Mouse (Mus musculus) naive thymus-derived CD4-positive, alpha-beta T cell, adult 2 months (primary cell): ENCODE measurements around the gene Rab1a.
"Not testable (repeated sequence)": the region's sequence is repeated elsewhere in the genome, so short reads cannot be mapped to it uniquely, and the experiment has no call there.

Experiments used
- DNase-seq: peaks from one replicate; pipeline ENCODE4 v3.0.0-alpha.2; 2011; ENCODE audit warnings: low read depth

The Rab1a gene

DNA sequence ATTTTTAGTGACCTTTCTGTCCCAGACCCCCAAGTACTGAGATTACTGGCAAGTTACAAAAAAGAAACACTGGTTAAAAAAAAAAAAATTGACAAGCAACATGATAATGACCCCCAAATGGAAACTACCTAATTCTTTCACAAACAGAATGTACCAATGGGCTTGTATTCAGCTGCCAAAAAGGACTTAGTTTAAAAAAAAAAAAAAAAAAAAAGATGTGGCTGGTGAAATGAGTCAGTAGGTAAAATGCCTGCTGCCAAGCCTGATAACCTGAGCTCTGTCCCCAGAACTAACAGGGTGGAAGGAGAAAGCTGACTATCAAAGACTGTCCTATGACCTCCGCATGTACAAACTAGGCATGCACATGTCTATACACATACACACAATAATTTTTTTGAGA, 16.0 kb downstream of the Rab1a start:
- DNase-seq: no peak

DNA sequence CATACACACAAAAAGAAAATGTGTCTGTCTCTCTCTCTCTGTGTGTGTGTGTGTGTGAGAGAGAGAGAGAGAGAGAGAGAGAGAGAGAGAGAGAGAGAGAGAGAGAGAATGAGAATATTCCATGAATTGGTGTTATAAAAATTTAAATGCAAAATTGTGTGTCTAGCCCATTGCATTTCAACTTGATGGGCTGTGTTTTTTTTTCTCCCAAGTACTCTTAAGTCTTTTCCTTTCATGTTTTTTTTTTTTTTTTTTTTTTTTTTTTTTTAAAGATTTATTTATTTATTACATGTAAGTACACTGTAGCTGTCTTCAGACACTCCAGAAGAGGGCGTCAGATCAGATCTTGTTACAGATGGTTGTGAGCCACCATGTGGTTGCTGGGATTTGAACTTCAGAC, 20.4 kb downstream of the Rab1a start:
- not testable (repeated sequence) for DNase-seq

DNA sequence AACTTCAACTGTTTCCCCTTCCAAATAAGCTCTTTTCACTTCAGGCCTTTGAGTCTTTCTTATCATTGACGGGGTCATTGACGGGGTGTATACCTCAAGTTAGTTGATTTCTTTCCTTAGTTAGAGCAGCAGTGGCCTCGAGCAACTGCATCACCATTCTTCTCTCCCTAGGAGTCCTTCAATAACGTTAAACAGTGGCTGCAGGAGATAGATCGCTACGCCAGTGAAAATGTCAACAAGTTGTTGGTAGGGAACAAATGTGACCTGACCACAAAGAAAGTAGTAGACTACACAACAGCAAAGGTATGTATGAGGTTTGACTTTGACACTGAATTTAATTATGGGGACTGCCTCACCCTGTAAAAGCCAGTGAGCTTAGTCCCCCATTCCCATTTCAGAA, 23.0 kb downstream of the Rab1a start:
- no peak for DNase-seq

DNA sequence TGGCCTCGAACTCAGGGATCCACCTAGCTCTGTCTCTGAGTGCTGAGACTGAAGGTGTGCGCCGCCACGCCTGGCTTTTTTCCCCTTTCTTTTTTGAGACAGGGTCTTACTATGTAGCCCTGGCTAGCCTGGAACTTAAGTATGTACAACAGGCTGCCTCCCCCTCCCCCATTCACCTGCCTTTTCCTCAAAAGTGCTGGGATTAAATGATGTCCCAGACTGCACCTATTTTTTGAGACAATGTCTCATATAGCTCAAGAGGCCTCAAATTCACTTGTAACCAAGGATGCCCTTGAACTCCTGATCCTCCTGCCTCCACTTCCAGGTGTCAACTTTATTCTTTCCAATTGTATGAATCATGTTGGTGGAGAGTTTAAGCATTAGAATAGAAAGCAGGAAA, 24.7 kb downstream of the Rab1a start:
- DNase-seq: no peak

DNA sequence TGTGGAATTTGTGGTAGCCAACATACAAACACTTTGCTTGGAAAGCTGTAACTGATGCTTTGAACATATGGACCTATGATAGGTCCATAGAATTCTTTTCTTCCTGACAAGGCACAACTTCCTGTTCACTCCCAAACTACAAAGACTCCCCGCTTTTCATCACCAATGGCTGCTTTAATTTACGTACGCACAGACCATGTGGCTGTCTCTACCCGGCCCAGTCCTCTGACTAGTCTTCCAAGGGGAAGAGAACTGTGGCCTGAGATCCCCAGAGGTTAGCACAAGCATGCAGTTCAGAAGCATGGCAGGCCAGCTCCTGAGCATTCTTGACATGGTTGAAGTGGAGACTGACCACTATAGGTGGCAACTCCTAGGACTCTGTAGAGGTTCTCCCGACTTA, 27.4 kb downstream of the Rab1a start:
- DNase-seq: no peak

DNA sequence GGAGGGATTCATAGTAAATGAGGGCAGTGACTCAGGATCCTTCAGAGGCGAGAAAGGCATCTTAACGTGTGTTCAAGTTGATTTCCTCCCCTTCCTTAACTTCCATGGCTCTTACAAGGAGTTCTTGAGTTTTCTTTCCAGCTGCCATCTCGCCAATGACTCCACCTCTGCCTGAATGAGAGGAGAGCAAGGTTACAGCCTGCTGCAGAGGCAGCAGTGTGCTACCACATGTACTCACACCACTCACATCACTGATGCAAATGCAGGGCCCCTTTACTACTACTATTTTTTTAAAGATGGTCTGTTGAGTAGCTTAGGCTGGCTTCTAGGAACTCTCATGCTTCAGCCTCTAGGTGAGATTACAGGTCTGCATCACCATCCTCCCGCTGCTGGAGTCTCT, 28.1 kb downstream of the Rab1a start:
- DNase-seq: no peak

DNA sequence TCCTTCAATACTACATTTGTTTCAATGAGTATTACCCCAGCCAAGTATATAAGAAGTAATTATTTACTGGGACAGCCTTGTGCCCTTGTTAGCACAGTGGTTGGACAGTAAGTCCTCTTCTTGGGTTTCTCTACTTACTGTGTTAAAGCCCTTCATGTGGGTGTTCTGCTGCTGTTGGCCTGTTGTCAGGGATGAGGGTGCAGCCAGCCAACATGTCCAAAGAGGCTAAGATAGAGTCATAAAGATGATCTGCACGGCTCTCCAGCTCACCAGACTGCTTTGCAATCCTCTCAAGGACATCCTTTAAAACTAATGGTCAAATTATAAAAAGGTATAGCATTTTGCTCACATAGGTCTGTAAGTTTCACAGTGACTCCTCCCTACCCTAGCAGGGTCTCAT, 29.1 kb downstream of the Rab1a start:
- DNase-seq: no peak

DNA sequence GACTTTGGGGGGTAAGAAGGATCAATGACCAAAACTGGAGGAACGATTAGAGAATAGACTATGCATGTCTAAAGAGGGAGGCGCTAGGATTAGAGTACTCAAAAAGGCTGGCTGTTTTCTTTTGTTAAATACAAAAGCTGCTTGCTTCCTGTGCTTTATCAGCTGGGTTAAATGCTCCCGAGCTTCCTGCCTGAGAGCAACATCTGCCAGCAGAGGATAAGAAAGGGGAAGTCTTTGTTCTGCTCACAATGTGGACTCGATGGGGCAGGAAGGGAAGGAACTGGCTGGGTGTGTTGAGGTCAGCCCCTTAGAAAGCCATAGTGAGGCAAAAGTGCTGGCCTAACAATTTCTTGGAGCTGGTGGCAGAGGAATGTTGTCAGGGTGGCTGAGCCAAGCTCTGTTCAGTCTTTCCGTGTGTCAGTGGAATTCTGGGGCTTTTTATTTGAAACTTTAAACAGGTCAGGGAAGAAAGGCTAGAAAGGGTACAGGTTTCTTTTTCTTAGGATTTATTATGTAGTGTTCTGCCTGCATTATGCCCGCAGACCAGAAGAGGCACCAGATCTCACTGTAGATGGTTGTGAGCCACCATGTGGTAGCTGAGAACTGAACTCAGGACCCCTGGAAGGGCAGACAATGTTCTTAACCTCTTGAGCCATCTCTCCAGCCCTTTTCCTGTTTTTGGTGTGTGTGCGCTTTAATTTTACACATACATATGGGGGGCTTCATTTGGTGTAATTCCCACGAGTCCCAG, 30.1 kb downstream of the Rab1a start:
- no peak for DNase-seq

DNA sequence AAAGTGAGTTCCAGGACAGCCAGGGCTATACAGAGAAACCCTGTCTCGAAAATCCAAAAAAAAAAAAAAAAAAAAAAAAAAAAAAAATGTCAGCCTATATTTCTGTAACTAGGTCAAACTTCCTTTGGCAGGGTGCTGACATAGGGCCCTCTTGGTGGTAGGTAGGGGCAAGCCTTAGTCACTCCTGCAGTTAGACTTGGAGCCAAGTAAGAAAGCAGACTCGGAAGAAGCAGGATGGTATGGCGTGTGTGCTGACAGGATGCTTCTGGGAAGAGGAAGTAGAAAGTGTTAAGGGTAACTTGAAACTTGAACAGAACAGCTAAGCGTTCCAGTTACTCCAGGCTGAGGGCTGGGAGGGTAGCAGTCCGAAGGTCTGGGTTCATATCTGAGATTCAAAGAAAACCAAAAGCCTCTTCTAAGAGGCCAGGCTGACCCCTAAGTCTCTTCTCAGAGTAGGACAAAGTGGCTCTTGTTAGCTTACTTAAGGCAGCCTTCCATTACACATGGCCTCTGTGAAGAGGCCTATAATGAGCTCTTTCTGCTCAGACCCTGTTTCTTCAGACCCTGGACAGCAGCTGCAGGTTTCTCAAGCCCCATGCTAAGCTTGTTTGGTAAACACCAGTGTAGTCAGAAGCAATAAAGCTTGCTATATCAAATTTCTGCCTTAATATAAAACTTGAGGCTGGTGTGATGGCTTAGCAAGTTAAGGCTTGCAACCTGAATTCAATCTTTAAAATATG, 31.0 kb downstream of the Rab1a start:
- DNase-seq: no peak

DNA sequence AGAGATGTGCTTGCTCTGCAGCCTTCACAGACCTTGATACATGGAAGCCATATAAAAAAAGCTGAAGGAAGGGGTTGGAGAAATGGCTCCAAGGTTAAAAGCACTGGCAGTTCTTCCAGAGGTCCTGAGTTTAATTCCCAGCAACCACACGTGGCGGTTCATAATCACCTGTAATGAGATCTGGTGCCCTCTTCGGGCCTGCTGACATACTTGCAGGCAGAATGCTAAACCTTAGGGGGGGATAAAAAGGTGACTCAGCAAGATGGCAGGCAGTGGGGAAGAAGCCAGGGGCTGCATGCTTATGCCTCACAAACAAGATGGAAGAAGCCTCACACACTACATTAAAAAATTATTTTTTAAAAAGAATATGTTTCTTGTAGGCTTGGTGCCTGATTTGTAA, 33.0 kb downstream of the Rab1a start:
- no peak for DNase-seq

DNA sequence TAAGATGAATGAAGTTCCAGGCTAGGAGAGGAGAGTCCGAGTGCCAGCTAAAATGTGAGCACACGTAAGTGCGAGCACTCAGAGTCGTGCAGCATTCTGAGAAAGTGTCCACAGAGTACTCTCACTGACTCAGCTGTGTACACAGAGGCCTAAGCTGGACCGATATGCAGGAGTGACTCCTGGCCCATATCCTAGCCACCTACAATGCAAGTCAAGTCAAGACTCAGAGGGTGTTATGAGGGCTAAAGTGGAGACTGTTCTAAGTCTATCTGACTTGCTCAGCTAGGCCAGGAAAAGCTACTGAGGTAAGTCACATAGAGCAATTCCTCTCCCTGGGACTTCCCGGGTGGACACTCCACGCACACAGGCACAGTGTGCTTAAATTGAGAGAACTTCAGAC, 35.8 kb downstream of the Rab1a start:
- DNase-seq: no peak

DNA sequence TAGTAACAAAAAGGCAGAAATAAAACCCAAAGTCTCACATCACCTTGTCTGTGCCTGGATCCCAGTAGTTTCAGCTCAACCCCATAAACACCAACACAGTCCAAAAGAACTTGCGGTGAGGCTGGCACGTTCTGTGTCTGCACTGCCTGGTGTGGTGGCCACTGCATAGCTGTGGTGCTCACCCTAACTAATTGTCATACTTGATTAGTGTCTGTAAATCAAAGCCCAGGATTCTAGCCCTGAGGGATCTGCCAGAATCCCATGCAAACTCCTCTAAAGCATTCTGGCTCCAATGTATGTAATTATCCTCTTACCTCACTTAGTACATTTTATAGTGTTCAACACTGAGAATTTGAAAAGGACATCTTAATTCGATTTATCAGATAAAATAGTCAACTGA, 36.7 kb downstream of the Rab1a start:
- DNase-seq: no peak

DNA sequence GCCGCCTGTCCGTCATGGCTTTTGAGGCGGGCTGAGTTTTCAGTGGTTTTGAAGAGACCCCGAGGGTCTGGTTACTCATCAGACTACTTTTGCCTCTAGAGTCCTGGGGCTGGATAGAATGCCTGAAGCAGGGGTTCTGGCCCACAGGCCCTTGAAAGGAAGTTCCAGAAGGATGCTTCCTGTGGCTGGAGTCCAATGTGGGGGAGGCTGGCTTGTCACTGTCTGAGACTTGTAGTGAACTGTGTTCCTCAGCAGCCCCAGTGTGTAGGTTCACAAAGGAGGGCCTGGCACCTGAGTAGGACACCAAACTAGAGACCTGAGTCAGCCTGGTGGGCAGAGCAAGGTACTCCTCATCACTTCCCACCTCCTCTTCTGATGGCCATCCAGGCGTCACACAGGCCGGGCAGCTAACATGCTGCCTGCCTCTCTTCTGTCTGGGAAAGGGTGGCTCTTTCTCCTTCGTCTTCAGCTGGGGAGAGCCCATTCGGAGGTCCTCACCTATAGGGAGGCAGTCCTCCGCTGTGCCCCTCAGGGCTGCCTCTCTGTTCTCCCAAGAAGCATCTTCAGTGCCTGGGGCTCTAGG, 38.1 kb downstream of the Rab1a start:
- no peak for DNase-seq

DNA sequence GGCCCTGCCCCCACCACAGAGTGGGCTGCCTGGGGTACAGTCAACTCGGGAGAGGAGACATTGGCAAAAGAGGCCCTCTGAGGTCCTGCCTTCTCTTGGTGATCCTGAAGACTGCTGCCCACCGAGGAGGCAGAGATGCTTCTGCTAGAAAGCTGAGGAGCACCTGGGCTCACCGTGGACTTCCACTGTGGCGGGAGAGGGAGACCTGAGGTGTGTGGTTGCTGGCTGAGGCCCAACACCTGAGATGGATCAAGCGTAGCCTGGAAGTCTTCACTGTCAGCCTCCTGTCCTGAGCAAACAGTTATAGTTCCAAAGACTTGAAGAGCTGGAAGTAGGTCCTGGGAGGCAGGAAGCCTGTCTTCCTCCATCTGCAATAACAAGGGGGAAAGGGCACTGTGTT, 39.1 kb downstream of the Rab1a start:
- DNase-seq: no peak

DNA sequence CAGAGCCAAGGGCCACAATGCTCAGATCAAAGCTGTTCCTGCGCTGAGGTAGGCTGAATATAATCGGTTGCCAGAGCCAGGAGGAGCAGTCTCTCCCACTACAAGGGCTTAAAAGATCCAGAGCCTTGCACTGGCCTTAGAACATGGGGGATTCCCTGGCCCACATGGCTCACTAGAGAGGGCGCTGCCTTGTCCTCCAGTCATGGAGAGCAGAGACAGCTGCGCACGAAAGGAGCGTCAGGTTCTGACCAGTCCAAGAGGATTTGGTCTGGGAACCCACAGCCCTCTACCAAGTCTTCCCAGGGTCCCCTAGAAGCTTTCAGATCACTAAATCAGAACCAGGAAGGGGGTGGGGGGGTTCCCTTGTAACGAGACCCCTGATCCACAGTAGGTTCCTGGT, 40.1 kb downstream of the Rab1a start:
- no peak for DNase-seq

DNA sequence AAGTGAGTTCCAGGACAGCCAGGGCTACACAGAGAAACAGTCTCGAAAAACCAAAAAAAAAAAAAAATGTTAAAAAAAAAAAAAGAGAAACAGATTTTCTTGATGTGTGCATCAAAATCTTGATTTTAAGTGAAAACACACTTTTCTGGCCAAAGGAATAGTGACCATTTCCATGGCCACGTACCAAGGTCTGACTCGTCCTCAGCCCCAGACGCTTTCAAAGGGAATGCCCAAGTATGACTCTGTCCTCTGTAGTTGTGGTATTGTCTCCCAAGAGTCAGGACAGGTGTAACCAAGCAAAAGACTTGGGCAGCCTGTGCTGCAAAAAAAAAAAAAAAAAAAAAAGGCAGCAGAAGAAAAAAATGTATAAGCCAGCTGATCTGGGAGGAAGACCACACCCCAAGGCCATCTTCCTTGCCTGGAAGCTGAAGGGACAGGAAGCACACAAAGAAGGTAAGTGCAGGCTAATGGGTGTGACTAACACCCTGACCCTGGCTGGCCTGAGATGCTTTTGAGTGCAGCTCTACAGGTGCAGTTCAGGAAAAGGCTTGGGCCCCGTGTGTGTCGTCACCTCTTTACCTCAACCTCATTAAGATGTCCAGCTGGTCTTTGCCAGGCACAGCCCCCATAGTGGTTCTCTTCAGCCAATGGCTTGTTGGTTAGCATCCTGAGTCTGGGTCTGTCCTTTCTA, 41.3 kb downstream of the Rab1a start:
- no peak for DNase-seq

DNA sequence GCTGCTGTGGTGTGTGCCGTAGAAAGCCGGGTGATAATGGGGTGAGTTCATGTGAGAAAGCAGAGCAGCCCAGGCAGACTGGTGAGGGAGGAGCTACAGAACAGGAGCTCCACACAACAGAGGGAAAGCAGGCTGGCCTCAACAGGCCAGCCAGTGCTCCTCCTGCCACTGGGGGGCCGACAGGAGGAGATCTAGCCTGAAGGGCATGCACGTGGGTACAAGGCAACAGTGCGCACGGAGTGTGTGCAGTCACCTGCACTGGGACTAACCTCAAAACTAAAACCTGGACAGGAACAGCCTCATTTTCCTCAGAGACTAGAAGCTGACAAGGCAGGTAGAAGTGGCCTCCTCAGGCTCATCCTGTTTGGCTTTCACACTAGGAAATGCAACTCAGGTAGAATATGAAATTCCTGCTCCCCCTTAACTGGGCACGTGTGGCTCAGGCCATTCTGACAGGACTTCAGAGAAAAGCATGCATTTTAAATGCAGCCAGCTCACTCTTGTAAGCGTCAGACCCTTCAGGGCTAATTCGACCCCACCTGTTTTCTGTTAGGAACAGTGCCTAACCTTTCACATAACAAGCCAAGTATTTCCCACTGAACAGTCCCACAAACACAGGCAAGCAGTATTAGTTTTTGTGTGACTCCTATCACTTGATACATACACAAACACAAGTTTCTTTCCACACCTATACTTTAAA, 42.1 kb downstream of the Rab1a start:
- DNase-seq: no peak

DNA sequence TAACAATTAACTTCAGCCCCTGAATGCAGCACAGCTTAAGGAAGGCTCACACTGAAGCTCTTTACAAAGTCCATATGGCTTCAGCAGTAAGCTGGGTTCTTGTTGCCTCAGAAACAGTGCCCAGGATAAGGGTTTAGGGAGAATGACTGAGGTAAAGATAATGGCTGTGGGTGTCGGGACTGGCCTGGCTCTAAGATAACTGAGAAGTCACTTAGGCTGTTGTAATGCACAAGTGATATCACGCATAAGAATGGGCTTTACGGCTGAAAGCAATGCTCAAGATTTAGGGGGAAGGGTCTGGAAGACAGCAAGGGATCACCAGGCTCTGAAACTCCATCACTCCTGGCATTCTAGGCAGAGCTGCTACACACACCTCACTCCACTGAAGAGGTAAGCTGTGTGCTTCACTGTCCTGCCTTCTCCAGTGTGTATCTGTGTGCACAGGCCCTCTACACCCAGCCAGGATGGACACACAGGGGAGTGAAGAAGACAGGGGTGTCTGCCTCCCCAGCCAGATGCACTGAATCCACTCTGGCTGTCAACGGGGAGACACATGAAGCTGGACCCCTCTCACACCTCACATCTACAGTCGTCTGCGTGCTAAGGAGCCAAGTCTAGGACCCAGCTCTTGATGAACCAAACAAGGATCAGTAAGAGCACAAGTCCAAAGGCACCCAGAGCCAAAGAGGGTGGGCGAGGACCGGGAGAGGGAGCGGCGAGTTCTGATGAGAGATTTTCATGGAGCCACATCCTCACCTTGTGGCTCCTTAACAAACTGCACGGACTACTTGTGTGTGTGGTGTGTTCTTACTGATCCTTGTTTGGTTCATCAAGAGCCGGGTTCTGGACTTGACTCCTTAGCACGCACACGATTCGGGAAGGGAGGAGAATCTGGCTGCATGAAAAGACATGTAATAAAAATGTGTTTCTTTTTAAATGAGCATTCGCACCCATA, 43.4 kb downstream of the Rab1a start:
- DNase-seq: no peak

DNA sequence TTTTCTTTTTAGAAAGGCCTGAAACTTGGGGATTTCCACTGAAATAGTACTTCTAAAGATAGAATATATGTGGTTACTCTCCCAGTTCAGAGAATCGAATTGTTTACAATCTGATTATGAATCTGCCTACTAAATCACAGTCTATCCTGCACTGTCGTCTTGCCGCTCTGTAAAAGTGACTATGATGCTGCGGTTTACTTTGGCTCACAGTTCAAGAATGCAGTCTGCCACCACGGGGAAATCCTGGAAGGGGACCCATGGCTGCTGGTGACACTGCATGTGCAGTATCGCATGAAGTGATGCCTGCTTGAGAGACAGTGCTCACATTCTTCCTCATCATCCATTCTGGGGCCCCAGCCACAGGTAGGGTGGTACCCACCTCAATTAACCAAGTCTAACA, 44.1 kb downstream of the Rab1a start:
- no peak for DNase-seq

DNA sequence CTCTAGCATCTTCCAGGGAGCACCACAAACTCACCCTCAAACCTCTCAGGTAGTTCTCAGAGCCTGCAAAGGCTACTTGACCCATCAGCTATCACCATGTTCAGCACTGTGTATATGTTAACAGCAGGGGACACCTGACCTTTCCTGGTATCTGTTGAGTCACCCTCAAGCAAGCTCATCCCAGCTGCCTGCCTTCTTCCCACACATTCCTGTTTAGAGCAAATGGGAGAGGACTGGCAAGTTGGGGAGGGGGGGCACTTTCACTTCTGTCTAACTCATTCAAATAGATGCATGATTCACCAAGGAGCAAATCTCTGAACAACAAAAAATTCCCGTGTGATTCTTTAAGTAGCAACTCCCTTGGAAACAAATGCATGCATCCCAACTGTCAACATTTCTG, 45.4 kb downstream of the Rab1a start:
- DNase-seq: peak; percentile 6
